Mouse (Mus musculus) intestine, embryonic 16.5 days (tissue): ENCODE measurements around the gene Nop53. TPM values are rescaled to one million over a fixed set of nuclear protein-coding genes. Genes with fewer than 3 reads are reported as not detected.

ENCODE experiments used
- ATAC-seq: fragments of 200-750 bp; cut with Nextera tagmentation; 2 replicates; pipeline ENCODE4 v1.8.0; 2017; ENCODE audit warnings: moderate TSS enrichment, moderate library complexity
- H3K27ac ChIP-seq: fragments of 300-500 bp; sonication (generic); 2 replicates; pipeline ENCODE4 v1.5.1; 2014; ENCODE audit warnings: mild to moderate bottlenecking, low read length
- H3K27me3 ChIP-seq: fragments of 300-500 bp; sonication (generic); replicated peaks from 2 replicates; pipeline ENCODE4 v1.6.1; 2014; ENCODE audit warnings: low read length, control low read depth, mixed read lengths; ENCODE audit not compliant: control insufficient read depth, insufficient read depth
- H3K36me3 ChIP-seq: fragments of 300-500 bp; sonication (generic); 2 replicates; pipeline ENCODE4 v1.6.1; 2014; ENCODE audit warnings: low read length, control low read depth; ENCODE audit not compliant: control insufficient read depth, insufficient read depth
- H3K4me1 ChIP-seq: fragments of 300-500 bp; sonication (generic); 2 replicates; pipeline ENCODE4 v1.6.1; 2014; ENCODE audit warnings: low read length, control low read depth, mixed read lengths; ENCODE audit not compliant: control insufficient read depth, insufficient read depth
- H3K4me2 ChIP-seq: fragments of 300-500 bp; sonication (generic); 2 replicates; pipeline ENCODE4 v1.6.1; 2014; ENCODE audit warnings: low read depth, low read length, control low read depth
- H3K4me3 ChIP-seq: fragments of 300-500 bp; sonication (generic); 2 replicates; pipeline ENCODE4 v1.5.1; 2014; ENCODE audit warnings: mild to moderate bottlenecking, low read length
- H3K9ac ChIP-seq: fragments of 300-500 bp; sonication (generic); 2 replicates; pipeline ENCODE4 v1.6.1; 2014; ENCODE audit warnings: low read depth, low read length
- H3K9me3 ChIP-seq: fragments of 300-500 bp; sonication (generic); 2 replicates; pipeline ENCODE4 v1.6.1; 2016; ENCODE audit warnings: low read length, control low read depth; ENCODE audit not compliant: control insufficient read depth
- WGBS: fragments of 180-500 bp; shearing (Covaris S2); extraction: QIAGEN DNeasy Blood & Tissue Kit; methylation state at CpG from one replicate; pipeline ENCODE4 v1.1.7; 2014; 5-methylcytosine and 5-hydroxymethylcytosine counted together
- polyA plus RNA-seq: library from polyadenylated mRNA; unstranded; fragments of >200 nt; fragmentation: Nextera tagmentation; extraction: Ambion mirVana; gene quantifications from 2 replicates; pipeline ENCODE4 v1.2.1, GENCODE M21; 2015

Gene Nop53
- polyA plus RNA-seq, 1 experiment from 2014 or later, result 156 TPM

DNA sequence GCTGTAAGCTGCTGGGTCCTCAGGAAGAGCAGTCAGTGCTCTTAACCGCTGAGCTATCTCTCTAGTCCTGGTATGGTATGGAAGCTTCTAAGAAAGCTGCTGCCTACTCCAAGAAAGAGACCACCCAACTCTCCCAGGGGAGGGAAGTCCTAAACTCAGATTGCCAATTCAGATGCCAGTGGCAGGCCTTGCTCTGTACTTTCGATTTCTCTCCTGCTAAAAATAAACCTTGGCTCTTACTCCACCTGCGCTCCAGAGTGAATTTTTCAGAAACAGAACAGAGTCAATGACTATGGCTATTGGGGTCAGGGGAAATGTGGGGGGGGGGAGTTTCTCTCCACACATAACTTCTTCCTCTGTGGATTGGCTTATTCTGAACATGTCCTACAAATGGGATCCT lies 14.2 kb downstream of the Nop53 start:
- H3K4me3 ChIP-seq, result no peak overlapping the region
- H3K27ac ChIP-seq, result no peak overlapping the region
- H3K36me3 ChIP-seq, result 0 out of 2 replicates have a peak, but pooled peaks cover under 1% of the 10 kb centered on the region
- no peaks in the 10 kb centered on the region; the same call in 1 of the 2 replicates for H3K27me3 ChIP-seq
- no peaks in the 10 kb centered on the region for H3K4me1 ChIP-seq
- H3K4me2 ChIP-seq, result no peak overlapping the region
- 70% methylated on average over 3 of the region's 3 CpGs for WGBS
- H3K9ac ChIP-seq, result no peak overlapping the region
- H3K9me3 ChIP-seq, result no peaks in the 10 kb centered on the region
- no peak for ATAC-seq

DNA sequence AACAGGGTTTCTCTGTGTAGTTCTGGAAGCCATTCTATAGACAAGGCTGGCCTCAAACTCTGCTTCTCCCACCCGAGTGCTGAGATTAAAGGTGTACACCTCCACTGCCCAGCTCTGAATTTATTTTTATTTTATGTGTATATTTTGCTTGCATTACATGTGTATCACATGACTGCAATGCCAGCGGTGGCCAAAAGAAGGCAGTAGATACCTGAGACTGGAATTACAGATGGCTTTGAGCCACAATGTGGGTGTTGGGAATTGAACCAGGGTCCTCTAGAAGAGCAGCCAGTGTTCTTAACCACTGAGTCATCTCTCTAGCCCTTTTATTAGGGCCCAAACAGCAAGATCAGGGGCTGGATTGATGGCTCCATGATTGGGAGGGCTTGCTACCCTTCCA lies 15.3 kb downstream of the Nop53 start:
- Histone ChIP-seq H3K4me3 (no peak overlapping the region), H3K4me2 (no peak overlapping the region), H3K36me3 (no peaks in the 10 kb centered on the region), H3K4me1 (no peaks in the 10 kb centered on the region), H3K9me3 (no peaks in the 10 kb centered on the region), H3K9ac (no peak overlapping the region), H3K27ac (no peak overlapping the region), H3K27me3 (no peaks in the 10 kb centered on the region; the same call in 1 of the 2 replicates)
- no peak for ATAC-seq
- WGBS, result 61% methylated on average over 2 of the region's 2 CpGs

DNA sequence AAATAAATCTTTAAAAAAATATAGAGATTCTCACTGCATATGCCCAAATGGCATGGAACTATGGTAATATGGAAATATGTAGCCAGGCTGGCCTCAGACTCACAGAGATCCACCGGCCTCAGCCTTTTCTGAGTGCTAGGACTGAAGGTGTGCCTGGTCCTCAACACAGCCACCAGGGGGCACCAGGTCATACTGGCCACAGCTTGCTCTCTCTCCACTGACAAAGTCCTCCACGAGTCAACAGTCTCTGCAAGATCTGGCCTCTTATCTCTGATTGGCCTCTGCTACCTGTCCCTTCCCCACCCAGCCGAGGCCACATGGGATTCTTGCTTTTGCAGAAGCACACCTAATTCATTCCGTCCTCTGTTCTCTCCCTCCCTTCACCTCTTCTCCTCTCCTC lies 16.0 kb downstream of the Nop53 start:
- no peak overlapping the region for H3K4me2 ChIP-seq
- H3K36me3 ChIP-seq, result no peaks in the 10 kb centered on the region
- no peaks in the 10 kb centered on the region for H3K9me3 ChIP-seq
- peak; percentile 86 for ATAC-seq
- 24% methylated on average over 4 of the region's 4 CpGs for WGBS
- H3K4me3 ChIP-seq, result no peak overlapping the region
- H3K27me3 ChIP-seq, result no peaks in the 10 kb centered on the region; the same call in 1 of the 2 replicates
- H3K9ac ChIP-seq, result no peak overlapping the region
- no peaks in the 10 kb centered on the region for H3K4me1 ChIP-seq
- H3K27ac ChIP-seq, result no peak overlapping the region

DNA sequence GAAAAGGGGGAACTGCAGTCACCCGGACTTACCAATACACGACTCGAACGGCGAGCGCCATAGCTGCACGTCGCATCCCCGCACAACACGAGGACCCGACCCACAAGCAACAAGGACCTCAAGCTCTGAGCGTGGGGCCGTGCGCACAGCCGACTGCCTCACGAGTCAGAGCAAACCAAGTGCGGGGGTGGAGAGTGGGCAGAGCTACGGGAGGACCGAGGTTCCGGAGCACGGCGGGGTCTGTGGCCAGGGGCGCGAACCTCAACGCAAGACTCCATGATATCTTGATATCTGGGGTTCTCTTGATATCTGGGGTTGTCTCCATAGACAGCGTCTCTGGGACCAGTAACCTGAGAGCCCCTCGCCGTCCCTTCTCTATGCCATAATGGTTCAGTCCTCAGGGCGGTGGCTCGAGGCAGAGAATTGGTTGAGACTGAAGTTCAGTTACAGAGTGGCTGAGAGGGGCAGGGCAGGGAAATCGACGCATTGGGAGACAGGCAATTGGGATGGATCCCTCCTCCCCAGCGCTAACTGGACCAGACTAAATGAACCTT lies 23.6 kb downstream of the Nop53 start, which contains the start of gene Selenow:
Selenow (minus strand) TSS at position 183 of the 554 bp plus-strand sequence.
- H3K9ac ChIP-seq, result peak within 1 kb of the TSS; percentile 81
- no peaks in the 10 kb centered on the region for H3K9me3 ChIP-seq
- H3K27ac ChIP-seq, result peak within 1 kb of the TSS; percentile 81
- WGBS, result under 1% methylated on average over 33 of the region's 33 CpGs
- peak; percentile 98 for ATAC-seq
- H3K4me2 ChIP-seq, result peak within 1 kb of the TSS; percentile 82
- peak within 1 kb of the TSS; percentile 81 for H3K4me3 ChIP-seq
- H3K4me1 ChIP-seq, result peaks cover 16% of the 10 kb centered on the region
- no peaks in the 10 kb centered on the region for H3K27me3 ChIP-seq
- H3K36me3 ChIP-seq, result peaks cover 18% of the 10 kb centered on the region

DNA sequence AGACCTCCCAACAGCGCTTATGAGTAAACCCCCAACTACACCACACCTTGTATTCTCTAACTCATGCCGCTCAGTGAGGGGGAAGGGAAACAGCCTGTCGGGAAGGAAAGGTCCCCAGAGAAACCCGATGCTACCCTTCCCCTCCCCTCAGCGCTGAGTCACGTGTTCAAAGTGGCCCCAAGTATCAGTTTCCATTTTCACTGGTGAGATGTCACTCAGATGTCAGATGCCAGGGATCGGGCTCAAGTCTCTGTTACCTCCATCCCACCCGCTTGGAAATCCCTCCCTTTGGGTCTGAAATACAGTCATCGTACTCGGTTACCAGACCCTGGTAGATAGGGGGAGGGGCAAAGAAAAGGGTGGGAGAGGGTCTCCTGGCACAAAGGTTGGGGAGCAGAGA lies 24.1 kb downstream of the Nop53 start:
- Histone ChIP-seq H3K36me3 (peaks cover 18% of the 10 kb centered on the region), H3K4me3 (peak overlapping the region; percentile 81), H3K27me3 (no peaks in the 10 kb centered on the region), H3K9ac (peak overlapping the region; percentile 81), H3K4me2 (peak overlapping the region; percentile 82), H3K27ac (peak overlapping the region; percentile 81), H3K4me1 (peaks cover 16% of the 10 kb centered on the region), H3K9me3 (no peaks in the 10 kb centered on the region)
- peak; percentile 51 for ATAC-seq
- WGBS, result under 1% methylated on average over 10 of the region's 10 CpGs

DNA sequence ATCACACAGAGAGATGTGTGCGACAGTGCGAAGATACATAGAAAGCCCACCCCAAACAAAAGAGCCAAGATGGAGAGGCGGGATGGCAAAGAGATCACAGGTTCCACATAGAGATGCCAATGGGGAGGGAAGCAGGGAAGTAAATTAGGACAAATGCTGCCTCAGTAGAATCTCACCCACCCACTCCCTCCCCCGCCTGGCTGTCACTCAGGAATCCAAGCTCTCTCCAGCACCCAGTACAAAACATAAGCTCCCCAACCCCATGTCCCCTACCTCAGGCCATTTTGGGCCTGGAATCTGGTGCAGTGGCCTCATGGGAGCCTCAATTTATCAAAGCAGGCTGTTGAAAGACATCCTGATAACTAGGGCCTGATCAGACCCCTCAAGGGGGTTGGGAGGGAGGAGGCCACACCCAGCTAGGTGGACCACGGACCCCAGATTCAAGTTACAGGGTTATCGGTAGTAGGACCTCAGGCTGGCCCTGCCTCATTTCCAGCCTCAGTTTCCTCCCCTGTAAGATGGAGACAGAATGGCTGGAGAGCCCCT lies 25.2 kb downstream of the Nop53 start:
- ATAC-seq, result no peak
- 83% methylated on average over 6 of the region's 6 CpGs for WGBS
- no peak overlapping the region for H3K27ac ChIP-seq

DNA sequence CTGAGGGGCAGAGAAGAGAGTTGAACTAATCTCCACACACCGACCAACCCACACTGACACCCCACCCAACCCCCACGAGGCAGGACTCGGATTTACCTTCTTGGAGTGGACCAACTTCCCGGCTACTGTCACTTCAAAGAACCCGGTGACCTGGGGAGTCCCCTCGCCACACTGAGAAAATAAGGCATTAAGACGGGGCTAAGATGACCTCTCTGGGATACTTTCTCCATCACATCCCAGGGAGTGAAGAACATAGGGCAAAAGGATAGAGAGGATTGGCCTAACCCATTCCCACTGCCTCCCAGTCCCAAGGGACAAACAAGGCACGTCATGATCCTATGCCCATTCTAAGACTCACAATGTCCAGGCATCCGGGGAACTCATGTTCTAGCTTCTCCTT lies 25.9 kb downstream of the Nop53 start:
- no peak overlapping the region for H3K4me2 ChIP-seq
- 91% methylated on average over 9 of the region's 9 CpGs for WGBS

More for the DNA sequence above, 25.2 kb downstream of the Nop53 start:
- Histone ChIP-seq H3K27me3 (no peaks in the 10 kb centered on the region), H3K9me3 (no peaks in the 10 kb centered on the region), H3K9ac (peak overlapping the region; percentile 81), H3K4me2 (peak overlapping the region; percentile 82), H3K4me3 (peak overlapping the region; percentile 81), H3K4me1 (peaks cover 16% of the 10 kb centered on the region), H3K36me3 (peaks cover 22% of the 10 kb centered on the region)

DNA sequence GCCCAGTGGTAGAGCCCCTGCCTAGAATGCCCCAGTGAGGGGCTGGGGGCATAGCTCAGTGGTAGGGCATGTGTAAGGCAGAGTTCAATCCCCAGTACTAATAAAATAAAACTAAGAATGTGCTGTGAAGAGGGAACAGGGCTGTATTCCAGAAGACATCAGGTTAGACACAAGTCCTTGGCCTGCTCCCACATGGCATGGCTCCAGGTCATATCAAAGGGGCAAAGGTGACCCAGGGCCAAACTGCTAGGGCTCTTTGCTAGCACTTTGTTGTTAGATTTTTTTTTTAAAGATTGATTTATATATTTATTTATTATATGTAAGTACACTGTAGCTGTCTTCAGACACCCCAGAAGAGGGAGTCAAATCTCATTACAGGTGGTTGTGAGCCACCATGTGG lies 27.5 kb downstream of the Nop53 start:
- no peak overlapping the region for H3K27ac ChIP-seq
- ATAC-seq, result no peak
- no peak overlapping the region for H3K4me3 ChIP-seq
- H3K9me3 ChIP-seq, result no peaks in the 10 kb centered on the region
- H3K9ac ChIP-seq, result no peak overlapping the region
- H3K36me3 ChIP-seq, result peaks cover 22% of the 10 kb centered on the region
- peaks cover 16% of the 10 kb centered on the region for H3K4me1 ChIP-seq
- H3K4me2 ChIP-seq, result no peak overlapping the region
- H3K27me3 ChIP-seq, result no peaks in the 10 kb centered on the region

More for the DNA sequence above, 25.9 kb downstream of the Nop53 start:
- Histone ChIP-seq H3K4me1 (peaks cover 16% of the 10 kb centered on the region), H3K9ac (no peak overlapping the region), H3K27me3 (no peaks in the 10 kb centered on the region), H3K36me3 (peaks cover 22% of the 10 kb centered on the region), H3K4me3 (no peak overlapping the region), H3K9me3 (no peaks in the 10 kb centered on the region), H3K27ac (no peak overlapping the region)
- ATAC-seq, result no peak

DNA sequence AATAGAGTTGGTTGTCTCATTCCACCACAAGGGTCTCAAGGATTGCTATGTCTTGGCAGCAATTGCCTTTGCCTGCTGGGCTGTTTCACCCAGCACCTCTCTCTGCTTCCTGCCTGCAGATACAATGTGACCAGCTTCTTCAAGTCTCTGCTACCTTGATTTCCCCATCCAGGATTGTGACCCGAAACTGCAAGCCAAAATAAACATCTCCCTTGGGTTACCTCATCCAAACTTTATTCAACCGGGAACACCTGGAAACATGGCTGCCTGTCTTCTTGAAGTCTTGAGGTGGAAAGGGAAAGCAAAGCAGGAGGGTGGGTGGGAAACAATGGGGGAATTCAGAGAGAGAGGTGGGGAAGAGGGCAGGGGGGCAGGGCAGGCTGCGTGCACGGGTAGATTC lies 28.9 kb downstream of the Nop53 start:
- Histone ChIP-seq H3K4me3 (no peak overlapping the region), H3K27me3 (no peaks in the 10 kb centered on the region), H3K9me3 (no peaks in the 10 kb centered on the region), H3K4me2 (no peak overlapping the region), H3K9ac (no peak overlapping the region), H3K36me3 (peaks cover 22% of the 10 kb centered on the region), H3K27ac (no peak overlapping the region), H3K4me1 (peaks cover 11% of the 10 kb centered on the region)
- 76% methylated on average over 4 of the region's 4 CpGs for WGBS
- ATAC-seq, result no peak
